Mouse (Mus musculus): ENCODE data around the gene Bace2. TPM values are rescaled to one million over a fixed set of nuclear protein-coding genes. Genes with fewer than 3 reads are reported as not detected.

Gene Bace2
- 10 to 100 TPM; 19.9 to 49.8 (median 23.4) TPM for total RNA-seq (2022)

- DNase-seq = peak; percentile 67
These were observed at the start of gene Bace2 for GRCm38 (mm10) chr16:97356499-97357187. Gene Bace2 (plus strand): TSS chr16:97356742.

- DNase-seq = no peak
These were observed 48.9 kb upstream of the Bace2 start for GRCm38 (mm10) chr16:97307594-97307993.

- no peak for DNase-seq
These were observed 46.6 kb upstream of the Bace2 start for GRCm38 (mm10) chr16:97309796-97310569.

GRCm38 (mm10) chr16:97310570-97310846 lies 46.0 kb upstream of the Bace2 start:
- DNase-seq = peak; percentile 29

GRCm38 (mm10) chr16:97312960-97313686 lies 43.4 kb upstream of the Bace2 start:
- DNase-seq = peak; percentile 42

- DNase-seq = no peak
These were observed 35.0 kb upstream of the Bace2 start for GRCm38 (mm10) chr16:97321576-97321975.

- no peak for DNase-seq
These were observed 33.9 kb upstream of the Bace2 start for GRCm38 (mm10) chr16:97322604-97323003.

- DNase-seq = no peak
These were observed 30.6 kb upstream of the Bace2 start for GRCm38 (mm10) chr16:97325975-97326374.

- DNase-seq = no peak
These were observed 27.9 kb upstream of the Bace2 start for GRCm38 (mm10) chr16:97328602-97329001.

GRCm38 (mm10) chr16:97353013-97353412 lies 3.5 kb upstream of the Bace2 start:
- no peak for DNase-seq

- DNase-seq = no peak
These were observed 1.9 kb upstream of the Bace2 start for GRCm38 (mm10) chr16:97354632-97355031.

GRCm38 (mm10) chr16:97357188-97357821 lies 763 bp downstream of the Bace2 start:
- peak; percentile 13 for DNase-seq

GRCm38 (mm10) chr16:97362231-97362888 lies 5.8 kb downstream of the Bace2 start:
- no peak for DNase-seq

- no peak for DNase-seq
These were observed 9.6 kb downstream of the Bace2 start for GRCm38 (mm10) chr16:97366141-97366540.

GRCm38 (mm10) chr16:97370258-97370657 lies 13.7 kb downstream of the Bace2 start:
- DNase-seq = no peak

- DNase-seq = no peak
These were observed 31.4 kb downstream of the Bace2 start for GRCm38 (mm10) chr16:97387955-97388354.

GRCm38 (mm10) chr16:97391289-97391688 lies 34.7 kb downstream of the Bace2 start:
- DNase-seq = no peak

- peak; percentile 8 for DNase-seq
These were observed 35.3 kb downstream of the Bace2 start for GRCm38 (mm10) chr16:97391701-97392384.

- DNase-seq = no peak
These were observed 39.9 kb downstream of the Bace2 start for GRCm38 (mm10) chr16:97396436-97396835.

- no peak for DNase-seq
These were observed 41.5 kb downstream of the Bace2 start for GRCm38 (mm10) chr16:97397945-97398531.

GRCm38 (mm10) chr16:97399991-97400390 lies 43.4 kb downstream of the Bace2 start:
- no peak for DNase-seq
